Comparison of ENCODE assay signal across 8 mouse cellular contexts in the genomic region with DNA sequence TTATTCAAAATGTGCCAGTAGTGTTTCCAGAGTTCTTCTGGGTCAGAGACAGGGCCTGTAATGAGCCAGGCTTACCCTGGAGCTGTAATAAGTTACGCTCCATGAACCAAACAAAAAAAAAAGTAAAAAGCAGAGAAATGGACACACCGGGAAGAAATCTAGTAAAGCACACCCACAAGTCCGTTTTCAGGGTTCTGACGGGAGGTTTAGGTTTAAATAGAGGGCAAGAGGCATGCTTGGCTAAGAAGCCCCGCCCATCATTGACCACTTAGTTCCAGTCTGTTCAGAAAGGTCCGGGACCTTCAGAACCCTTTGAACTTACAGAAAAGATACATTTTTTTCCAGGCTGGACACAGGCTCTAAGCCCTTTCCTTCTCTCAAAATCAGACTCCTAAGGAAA. TPM values are rescaled to one million over a fixed set of nuclear protein-coding genes. Genes with fewer than 3 reads are reported as not detected.
DNase-seq lines count a peak whose midpoint lies in the region; ATAC-seq and TF ChIP-seq lines count a peak whose summit lies in the region.

No protein-coding gene starts in this region.

- TF ChIP-seq EP300 in lung, postnatal 0 days (IDR thresholded peaks at IDR 0.05) = no peak

- peak overlapping the region; percentile 81 for H3K4me2 ChIP-seq in lung, postnatal 0 days (replicated peaks; ENCODE audit: low read depth, low read length)
- H3K4me2 ChIP-seq in limb, embryonic 12.5 days = peak overlapping the region; percentile 59
- H3K4me2 ChIP-seq in stomach, embryonic 14.5 days (replicated peaks; ENCODE audit: low read depth, low read length) = peak overlapping the region; percentile 68

- no peaks in the 10 kb centered on the region for H3K9me3 ChIP-seq in lung, postnatal 0 days (ENCODE audit: low read length)
- no peaks in the 10 kb centered on the region for H3K9me3 ChIP-seq in limb, embryonic 12.5 days
- no peaks in the 10 kb centered on the region for H3K9me3 ChIP-seq in stomach, embryonic 14.5 days (ENCODE audit: control insufficient read depth, low read depth, low read length)

- no peak for TF ChIP-seq CTCF in lung, postnatal 0 days (IDR thresholded peaks at IDR 0.05)

- WGBS in lung, postnatal 0 days = 29% methylated on average over 6 of the region's 6 CpGs
- WGBS in limb, embryonic 12.5 days = 39% methylated on average over 6 of the region's 6 CpGs
- WGBS in stomach, embryonic 14.5 days = 26% methylated on average over 6 of the region's 6 CpGs

- H3K36me3 ChIP-seq in lung, postnatal 0 days (ENCODE audit: insufficient read depth, low read length) = no peaks in the 10 kb centered on the region
- H3K36me3 ChIP-seq in limb, embryonic 12.5 days = peaks cover 4% of the 10 kb centered on the region; the same call in 1 of the 2 replicates
- no peaks in the 10 kb centered on the region for H3K36me3 ChIP-seq in stomach, embryonic 14.5 days (ENCODE audit: control insufficient read depth, insufficient read depth, low read length)

- no peak for ATAC-seq in lung, postnatal 0 days
- ATAC-seq in limb, embryonic 12.5 days (ENCODE audit: insufficient number of reproducible peaks, insufficient read depth, low FRiP score, low TSS enrichment, low read depth) = peak; percentile 29; the same call in 1 of the 2 replicates
- ATAC-seq in stomach, embryonic 14.5 days (ENCODE audit: insufficient number of reproducible peaks, insufficient read depth, low FRiP score, low read depth) = no peak

- H3K4me1 ChIP-seq in lung, postnatal 0 days (ENCODE audit: insufficient read depth, low read depth, low read length) = peaks cover 14% of the 10 kb centered on the region; the same call in 1 of the 2 replicates
- H3K4me1 ChIP-seq in limb, embryonic 12.5 days (replicated peaks) = peaks cover 16% of the 10 kb centered on the region
- peaks cover 17% of the 10 kb centered on the region for H3K4me1 ChIP-seq in stomach, embryonic 14.5 days (ENCODE audit: control insufficient read depth, insufficient read depth, low read length)

- peak overlapping the region; percentile 82; the same call in 1 of the 2 replicates for H3K9ac ChIP-seq in lung, postnatal 0 days (replicated peaks; ENCODE audit: low read depth)
- H3K9ac ChIP-seq in limb, embryonic 12.5 days (replicated peaks) = 0 out of 2 replicates have a peak overlapping the region, but pooled peaks have one; percentile 85
- H3K9ac ChIP-seq in stomach, embryonic 14.5 days (replicated peaks; ENCODE audit: low read depth, low read length) = no peak overlapping the region

- DNase-seq in embryo, embryonic 10.5 days (ENCODE audit: low spot score) = peak; percentile 21
- no peak for DNase-seq in embryo, embryonic 9.5 days (ENCODE audit: extremely low spot score)
- DNase-seq in lung, postnatal 0 days (ENCODE audit: low spot score) = peak; percentile 36
- no peak for DNase-seq in lung, postnatal 10 days
- DNase-seq in retina, embryonic 14.5 days (ENCODE audit: low spot score) = no peak
- DNase-seq in left cerebral cortex, postnatal 10 days (ENCODE audit: extremely low spot score in 1 of 2, low spot score in 2 of 2) = no peak

- H3K4me3 ChIP-seq in lung, postnatal 0 days (ENCODE audit: low read depth, low read length) = peak overlapping the region; percentile 87
- H3K4me3 ChIP-seq in limb, embryonic 12.5 days (replicated peaks) = peak overlapping the region; percentile 82; the same call in 1 of the 2 replicates
- peak overlapping the region; percentile 92 for H3K4me3 ChIP-seq in stomach, embryonic 14.5 days (ENCODE audit: low read depth, low read length)

- intact Hi-C loops in left cerebral cortex, postnatal 10 days (cut with DNase I) = no loop called here

- peak overlapping the region; percentile 93 for H3K27ac ChIP-seq in lung, postnatal 0 days (ENCODE audit: low read length)
- no peak overlapping the region for H3K27ac ChIP-seq in limb, embryonic 12.5 days
- H3K27ac ChIP-seq in stomach, embryonic 14.5 days (ENCODE audit: low read length) = no peak overlapping the region

- H3K27me3 ChIP-seq in lung, postnatal 0 days (replicated peaks; ENCODE audit: insufficient read depth, low read length) = no peaks in the 10 kb centered on the region
- H3K27me3 ChIP-seq in limb, embryonic 12.5 days = no peaks in the 10 kb centered on the region
- no peaks in the 10 kb centered on the region for H3K27me3 ChIP-seq in stomach, embryonic 14.5 days (ENCODE audit: control insufficient read depth, insufficient read depth, low read length)

RNA-seq across cellular contexts. Expression of a gene that starts 0.5 kb away (rescaled TPM):
- 382 and 481 TPM in 2 replicates for polyA plus RNA-seq in lung, postnatal 0 days (2015; fragmentation: Nextera tagmentation; extraction: Ambion mirVana)
- 67.7 and 72.7 TPM in 2 replicates for polyA plus RNA-seq in limb, embryonic 12.5 days (2016; fragmentation: Nextera tagmentation; extraction: Ambion mirVana)
- 104 and 117 TPM in 2 replicates for polyA plus RNA-seq in stomach, embryonic 14.5 days (2014; fragmentation: Nextera tagmentation; extraction: Ambion mirVana)
- total RNA-seq in left cerebral cortex, postnatal 10 days (2021) = 100 to 1,000 TPM; 276 to 281 TPM

RNA-seq across cellular contexts. Expression of a gene that starts 6.3 kb away (rescaled TPM):
- polyA plus RNA-seq in lung, postnatal 0 days (2015; fragmentation: Nextera tagmentation; extraction: Ambion mirVana) = 8.4 and 8.8 TPM in 2 replicates
- 31.8 and 33.2 TPM in 2 replicates for polyA plus RNA-seq in limb, embryonic 12.5 days (2016; fragmentation: Nextera tagmentation; extraction: Ambion mirVana)
- 11.0 and 12.2 TPM in 2 replicates for polyA plus RNA-seq in stomach, embryonic 14.5 days (2014; fragmentation: Nextera tagmentation; extraction: Ambion mirVana)
- total RNA-seq in left cerebral cortex, postnatal 10 days (2021) = 10 to 100 TPM; 35.4 to 38.7 TPM

RNA-seq across cellular contexts. Expression of a gene that starts 34.0 kb away (rescaled TPM):
- 44.0 and 45.0 TPM in 2 replicates for polyA plus RNA-seq in lung, postnatal 0 days (2015; fragmentation: Nextera tagmentation; extraction: Ambion mirVana)
- 69.8 and 73.7 TPM in 2 replicates for polyA plus RNA-seq in limb, embryonic 12.5 days (2016; fragmentation: Nextera tagmentation; extraction: Ambion mirVana)
- 68.1 and 68.3 TPM in 2 replicates for polyA plus RNA-seq in stomach, embryonic 14.5 days (2014; fragmentation: Nextera tagmentation; extraction: Ambion mirVana)
- 10 to 100 TPM; 69.1 to 79.7 TPM for total RNA-seq in left cerebral cortex, postnatal 10 days (2021)

Comparison
In these comparisons a context has a peak if more than half of its experiments do, and no peak if none do; other contexts are left out.
1. DNase-seq: peak in embryo, embryonic 10.5 days (single experiment) and lung, postnatal 0 days (single experiment); none in embryo, embryonic 9.5 days (single experiment), lung, postnatal 10 days (single experiment), retina, embryonic 14.5 days (single experiment) and left cerebral cortex, postnatal 10 days (0 of 2).
2. Peak in every context shown above with its lines, with median percentiles within 50 percentile points of each other: H3K4me2 ChIP-seq and H3K4me3 ChIP-seq.